Mouse (Mus musculus) cerebellum, adult 18-20 months (tissue): ENCODE results near the gene 2310009B15Rik.

ENCODE experiments used
- DNase-seq, 2 experiments: peaks; one replicate each; pipeline ENCODE4 v3.0.0; 2021

Gene 2310009B15Rik

DNA sequence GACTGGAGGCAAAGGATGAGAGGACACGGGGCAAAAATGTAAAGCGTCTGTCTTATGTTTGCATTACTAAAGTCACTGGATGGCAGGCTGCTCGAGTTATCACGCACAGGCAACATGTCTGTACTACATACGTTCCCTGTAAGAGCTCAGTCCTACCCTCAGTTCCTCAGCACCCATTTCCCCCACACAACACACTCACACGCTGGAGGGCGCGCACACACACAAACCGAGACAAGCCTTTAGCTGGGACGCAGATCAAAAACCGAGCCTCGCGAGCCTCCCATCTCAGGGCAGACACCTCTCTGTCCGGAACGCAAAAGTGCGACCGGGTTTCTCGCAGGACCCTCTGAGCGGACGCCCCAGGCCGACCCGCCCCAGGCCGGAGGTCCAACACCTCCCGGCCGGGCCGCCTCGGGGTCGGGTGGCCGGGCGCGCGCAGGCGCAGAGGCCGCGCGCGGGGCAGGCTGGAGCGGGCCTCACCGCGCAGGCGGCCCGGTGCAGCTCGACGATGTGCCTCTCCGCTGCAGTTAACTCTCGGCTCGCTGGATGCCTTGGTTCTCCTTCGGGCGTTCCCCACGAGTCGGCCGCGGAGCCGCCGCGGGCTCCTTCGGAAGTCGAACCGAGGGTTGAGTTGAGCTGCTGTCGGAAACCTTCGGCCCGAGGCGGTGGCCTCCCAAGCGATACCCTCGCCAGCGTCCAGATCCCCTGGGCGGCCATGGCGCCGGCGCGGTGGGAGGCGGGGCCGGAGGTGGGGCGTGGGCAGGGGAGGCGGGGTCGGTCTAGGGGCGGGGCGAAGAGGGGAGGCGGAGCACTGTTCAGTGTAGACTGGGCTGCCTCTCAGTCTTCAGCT lies at the start of gene 2310009B15Rik:
TSS of gene 2310009B15Rik (minus strand) at position 752 of the 850 bp plus-strand sequence.
- peak; percentile 78 to 87 for DNase-seq

DNA sequence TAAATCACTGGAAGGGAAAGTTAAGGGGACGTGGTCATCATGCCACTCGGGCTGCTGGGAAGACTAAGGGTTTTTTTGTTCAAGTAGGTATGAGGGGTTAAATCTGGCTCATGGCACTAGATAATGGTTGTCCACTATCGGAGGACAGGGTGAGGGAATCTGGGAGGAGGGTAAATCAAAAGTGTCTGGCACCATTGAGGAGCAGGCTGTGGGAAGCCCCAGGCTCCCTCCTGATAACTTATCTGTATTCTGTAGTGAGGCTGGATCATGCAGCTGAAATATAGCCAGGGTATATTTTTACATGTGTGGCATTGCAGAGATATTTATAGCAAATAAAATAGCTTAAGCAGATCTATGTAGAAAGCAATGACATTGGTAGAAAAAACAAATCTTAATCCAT lies 49.6 kb upstream of the 2310009B15Rik start:
- DNase-seq: no peak

DNA sequence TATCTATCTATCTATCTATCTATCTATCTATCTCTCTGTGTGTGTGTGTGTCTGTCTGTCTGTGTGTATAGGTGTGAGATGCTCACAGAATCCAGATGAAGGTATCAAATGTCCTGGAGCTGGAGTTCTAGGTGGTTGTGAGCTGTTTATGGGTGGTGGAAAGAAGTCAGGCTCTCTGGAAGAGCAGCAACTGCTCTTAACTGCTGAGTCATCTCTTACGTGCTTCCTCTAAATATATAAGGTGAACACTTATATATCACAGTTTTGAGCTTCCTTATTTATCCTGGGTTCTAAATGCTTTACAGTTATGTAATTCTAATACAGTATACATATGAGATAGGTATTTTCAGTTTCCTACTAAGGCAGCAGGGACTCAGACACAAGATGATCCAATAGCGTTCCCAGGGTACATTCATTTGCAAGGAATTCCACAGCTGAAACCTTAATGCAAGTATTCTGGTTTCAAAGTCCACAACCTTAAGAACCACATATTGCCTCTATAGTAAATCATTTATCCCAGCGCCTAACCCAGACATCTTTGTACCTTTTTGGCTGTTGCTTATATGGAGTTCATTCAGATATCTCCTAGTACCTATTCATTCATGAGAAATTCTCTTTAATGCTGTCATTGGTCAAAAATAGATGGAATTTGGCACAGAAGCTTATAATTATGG lies 48.6 kb upstream of the 2310009B15Rik start:
- DNase-seq: no peak

DNA sequence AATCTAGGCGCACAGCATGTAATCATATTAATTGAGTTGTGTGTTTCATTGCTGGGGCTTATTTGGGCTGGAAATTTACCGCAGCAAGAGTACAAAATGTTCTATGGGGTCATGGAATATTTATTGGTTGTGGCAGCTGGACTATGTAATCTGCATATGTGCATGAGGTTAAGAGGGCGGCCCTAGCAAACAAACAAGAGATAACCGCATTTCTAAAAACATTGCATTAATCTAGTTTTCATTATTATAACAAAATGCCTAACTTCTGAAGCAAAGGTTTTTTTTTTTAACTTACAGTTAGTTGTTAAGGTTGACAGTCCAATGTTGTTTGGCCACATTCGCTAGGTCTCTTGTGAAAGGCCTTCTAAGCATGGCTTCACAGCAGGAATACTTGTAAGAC lies 47.2 kb upstream of the 2310009B15Rik start:
- no peak for DNase-seq

DNA sequence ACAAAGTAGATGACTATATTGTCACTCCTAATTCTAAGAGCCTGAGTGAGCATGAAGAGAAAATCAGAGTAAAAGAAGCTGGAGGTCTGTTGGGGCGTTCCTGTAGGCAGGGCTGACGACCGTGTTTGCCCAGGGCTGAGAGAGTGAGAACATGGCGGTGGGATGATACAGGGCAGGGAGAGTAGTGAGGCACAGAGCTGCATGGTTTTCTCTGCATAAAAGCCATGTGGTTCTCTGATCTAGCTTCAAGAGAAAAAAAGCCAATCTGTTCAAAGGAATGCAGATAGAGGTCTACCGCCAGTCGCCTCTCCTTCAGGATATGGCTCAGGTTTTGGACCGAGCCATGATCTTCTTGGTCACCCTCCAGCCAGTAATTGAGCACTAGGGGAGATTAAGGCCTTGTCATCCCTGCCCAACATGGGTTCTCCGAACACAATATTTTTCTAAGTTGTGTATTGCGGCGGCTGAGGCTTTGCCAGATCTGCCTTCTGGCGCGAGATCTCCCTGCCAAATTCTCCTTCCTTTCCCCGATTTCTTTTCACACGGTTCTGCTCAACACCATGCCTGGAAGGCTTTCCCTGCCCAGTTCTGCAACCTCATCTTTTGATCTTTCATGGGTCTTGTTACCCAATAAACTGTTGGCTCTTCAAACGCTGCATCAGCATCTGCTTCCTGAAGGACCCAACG lies 44.9 kb upstream of the 2310009B15Rik start:
- peak; percentile 78 to 83 for DNase-seq

DNA sequence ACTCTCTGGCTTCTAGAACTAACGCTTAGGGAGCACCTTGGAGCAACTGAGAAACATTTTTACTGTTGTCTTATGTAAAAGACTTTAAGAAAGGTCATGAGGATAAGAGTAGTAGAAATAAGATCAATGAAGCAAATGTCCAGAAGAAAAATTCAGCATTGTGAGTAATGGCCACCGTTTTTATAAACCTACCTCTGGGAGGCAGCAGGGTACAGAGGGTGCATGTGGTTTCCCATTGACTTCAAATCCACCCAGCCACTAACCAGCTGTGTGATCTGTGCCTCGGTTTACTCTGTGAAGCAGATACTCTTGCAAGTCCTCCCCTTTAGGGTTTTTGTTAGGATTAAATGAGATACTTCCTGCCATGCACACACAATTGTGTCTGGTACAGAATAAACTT lies 39.4 kb upstream of the 2310009B15Rik start:
- no peak for DNase-seq

DNA sequence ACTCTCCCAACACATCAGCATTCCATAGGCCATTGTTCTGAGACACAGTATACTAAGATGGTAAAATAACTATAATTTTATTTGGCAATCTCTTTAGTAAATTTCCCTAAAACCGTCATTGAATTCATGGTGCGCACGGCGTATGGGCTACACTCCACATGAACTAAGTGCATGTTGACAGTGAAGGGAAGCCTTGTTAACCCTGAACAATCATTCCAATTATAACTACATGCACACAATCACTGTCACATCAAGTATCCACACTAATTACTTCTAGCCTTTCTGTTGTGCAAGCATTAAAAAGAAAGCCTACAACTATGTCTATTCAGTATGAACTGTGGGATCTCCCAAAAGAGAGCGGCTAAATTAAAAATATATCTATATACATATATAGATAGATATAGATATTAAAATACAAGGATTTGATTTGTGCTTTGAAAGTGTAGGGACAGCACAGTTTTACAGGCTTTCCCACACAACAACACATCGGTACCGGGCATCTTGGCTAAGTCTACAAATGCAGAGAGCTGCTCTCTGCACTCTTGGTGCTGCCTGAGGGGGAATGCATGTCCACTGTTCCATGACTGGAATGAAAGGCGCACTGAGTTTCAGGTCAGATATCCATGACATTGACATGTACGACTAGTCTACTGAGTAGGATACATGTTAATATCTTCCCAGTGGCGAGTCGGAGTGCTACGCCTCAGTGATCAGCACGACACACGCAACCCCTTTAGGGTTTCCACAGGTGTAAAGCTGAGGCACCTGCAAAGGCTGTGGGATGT lies 21.0 kb upstream of the 2310009B15Rik start:
- no peak for DNase-seq

DNA sequence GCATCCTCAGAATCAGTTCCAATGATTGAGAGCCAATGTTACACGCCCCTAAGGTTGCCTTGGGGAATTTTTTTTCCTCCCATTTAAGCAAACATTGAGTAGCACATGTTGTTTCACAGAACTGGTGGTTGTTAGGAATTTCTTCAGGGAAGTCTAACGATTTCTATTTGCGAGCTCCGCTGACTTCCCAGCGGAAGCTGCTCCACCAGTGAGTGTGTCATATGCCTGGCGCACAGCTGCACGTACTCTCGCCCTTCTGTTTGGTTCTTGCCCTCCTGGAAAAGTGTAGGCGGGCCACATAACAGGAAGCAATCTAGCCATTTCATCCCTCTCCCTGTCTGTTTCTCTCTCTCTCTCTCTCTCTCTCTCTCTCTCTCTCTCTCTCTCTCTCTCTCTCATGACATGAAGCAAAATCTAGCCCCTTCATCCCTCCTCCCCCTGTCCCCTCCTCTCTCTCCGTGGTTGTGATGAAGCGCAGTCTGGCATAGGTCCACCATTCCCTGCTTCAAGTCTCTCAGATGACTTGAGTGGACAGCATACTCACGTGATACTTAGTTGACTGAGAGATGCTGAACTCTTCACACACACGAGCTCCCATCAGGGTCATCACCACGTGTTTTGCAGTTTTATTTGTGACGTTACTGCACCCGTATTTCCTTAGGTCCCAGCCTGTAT lies 19.9 kb upstream of the 2310009B15Rik start:
- no peak for DNase-seq

DNA sequence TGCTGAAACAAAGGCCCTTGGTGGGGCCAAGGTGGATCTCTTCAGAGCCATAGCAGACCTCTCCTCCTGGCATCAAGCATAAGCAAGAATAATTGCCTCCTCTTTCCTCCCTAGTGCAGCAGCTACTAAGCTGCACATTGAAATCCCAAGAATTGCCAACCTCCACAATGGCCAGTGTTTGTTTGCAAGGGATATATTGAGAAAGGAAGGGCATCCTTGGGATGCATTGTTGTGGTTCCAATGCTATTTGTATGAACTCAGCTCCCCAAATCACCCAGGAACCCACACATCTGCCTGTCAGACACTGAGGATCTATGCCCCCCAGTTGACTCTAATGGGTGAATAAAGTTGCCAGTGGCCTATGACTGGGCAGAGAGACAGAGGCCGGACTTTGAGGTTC lies 5.8 kb downstream of the 2310009B15Rik start:
- DNase-seq: no peak

DNA sequence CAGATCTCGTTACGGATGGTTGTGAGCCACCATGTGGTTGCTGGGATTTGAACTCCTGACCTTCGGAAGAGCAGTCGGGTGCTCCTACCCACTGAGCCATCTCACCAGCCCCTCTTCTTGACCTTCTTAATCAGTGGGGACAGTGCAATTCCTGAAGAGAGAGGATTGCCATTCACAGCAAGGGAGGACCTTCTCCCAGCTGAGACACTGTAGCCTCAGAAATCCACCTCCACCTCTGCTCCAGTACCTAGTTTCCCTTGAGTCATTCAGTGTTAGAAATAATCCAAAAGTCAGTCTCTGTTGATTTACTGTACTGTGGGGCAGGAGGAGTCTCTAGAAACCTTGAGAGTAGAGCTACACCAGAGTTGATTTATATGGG lies 6.5 kb downstream of the 2310009B15Rik start:
- DNase-seq: no peak

DNA sequence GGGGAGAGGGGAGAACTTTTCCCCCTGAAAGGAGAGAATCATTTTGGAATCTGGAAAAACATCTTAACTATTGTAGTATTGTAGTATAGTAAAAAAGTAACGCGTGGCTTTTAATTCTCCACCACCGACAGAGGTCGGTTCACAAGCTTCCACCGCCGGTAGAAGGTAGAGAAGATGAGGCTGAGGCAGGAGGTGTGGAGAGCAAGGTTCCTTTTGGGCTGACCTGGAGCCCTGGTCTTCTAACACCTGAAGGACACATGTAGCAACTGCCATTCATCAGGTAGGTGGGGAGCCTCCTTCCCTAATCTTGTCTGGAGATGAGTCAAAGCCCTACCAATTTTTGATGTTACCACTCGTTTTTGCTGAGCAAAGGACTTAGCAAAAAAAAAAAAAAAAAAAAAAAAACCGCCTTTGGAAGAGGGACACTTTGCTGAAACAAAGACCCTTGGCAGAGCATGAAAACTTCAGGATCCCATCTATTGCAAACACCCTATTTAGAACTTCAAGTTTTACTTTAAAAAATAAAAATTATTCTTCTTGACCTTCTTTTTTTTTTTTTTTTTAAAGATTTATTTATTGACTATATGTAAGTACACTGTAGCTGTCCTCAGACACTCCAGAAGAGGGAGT lies 7.0 kb downstream of the 2310009B15Rik start:
- no peak for DNase-seq

DNA sequence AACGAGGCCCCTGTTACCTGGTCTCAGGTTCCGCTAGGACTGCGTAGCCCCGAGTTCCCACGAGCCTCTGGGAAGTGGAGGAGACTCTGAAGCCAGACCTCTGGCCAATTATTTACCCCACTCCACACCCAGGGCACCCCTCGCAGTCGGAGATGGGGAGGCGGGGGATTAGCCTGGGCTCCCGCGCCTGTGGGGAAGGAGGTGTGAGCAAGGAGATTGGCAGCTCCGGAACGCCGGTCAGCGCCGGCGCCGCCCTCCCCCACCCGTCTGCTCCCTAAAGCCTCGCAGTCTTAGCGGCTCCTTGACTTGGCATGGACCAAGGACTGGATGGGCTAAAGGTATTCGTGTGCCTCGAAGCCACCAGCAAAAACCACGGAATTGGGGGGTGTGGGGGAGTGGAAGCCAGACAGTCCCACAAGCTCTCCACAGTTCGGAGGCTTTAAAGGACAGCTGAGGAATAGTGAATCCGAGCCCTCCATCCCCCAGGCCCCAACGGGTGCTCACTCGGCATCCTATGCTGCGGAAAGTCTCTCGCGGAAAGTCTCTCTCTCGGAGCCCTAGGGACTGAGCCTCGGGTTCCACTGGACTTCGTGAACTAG lies 8.0 kb downstream of the 2310009B15Rik start, which contains the start of gene Lhx9:
TSS of gene Lhx9 (minus strand) at position 67 of the 599 bp plus-strand sequence.
- DNase-seq: peak in 1 of 2 experiments; percentile 7

DNA sequence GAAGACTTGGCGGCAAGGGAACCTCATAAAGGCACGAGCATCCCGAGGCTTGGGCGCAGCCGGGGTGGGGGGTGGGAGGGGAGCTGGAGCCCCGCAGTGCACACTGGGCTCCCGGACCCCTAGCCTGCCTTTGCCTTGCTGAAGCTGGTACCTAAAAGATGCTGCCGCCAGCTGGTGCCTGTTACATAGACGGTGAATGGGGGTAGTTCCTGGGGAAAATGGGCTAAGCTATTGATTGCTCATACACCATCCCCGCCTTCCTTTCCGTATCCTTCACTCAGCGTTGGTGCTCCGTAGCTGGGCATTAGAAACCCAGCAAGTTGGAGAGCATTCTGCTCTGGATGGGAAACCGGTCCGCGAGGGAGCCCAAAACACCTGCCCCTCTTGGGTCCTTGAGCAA lies 8.6 kb downstream of the 2310009B15Rik start:
- DNase-seq: no peak

DNA sequence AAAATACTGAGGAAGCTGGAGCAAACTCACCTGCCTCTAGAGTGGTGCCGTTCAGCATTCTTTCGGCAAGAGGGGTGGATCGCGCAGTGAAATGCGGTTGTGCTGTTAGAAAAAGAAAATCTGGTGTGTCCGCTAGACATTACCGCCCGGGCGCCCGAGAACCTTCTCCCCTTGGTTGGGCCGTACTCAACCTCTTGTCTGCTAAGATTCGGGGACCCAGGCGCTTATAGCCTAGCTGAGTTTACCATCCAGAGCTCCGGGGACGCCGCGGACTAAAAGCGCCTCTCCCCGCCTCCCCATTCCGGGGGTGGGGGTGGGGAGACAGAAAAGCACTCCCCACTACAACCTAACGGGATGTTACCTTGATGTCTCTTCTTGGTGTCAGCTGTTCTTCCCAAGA lies 9.5 kb downstream of the 2310009B15Rik start:
- DNase-seq: no peak

DNA sequence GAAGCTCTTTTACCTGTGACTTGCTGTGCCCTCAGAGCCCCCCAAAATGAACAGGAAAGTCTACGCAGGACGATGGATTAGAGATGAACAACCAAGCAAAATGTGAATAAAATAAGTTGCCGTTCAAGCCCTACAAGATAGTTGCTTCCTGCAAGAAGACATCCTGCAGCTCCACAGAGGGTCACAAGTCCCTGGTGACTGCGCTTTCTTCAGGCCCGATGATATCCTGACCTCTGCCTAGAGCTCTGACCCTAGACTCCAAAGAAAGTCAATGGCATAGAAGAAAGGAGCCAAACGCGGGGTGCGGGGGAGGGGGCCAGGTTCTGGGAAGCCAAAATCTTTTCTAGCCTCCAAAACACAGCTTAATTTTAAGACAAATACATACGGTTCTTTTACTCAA lies 10.1 kb downstream of the 2310009B15Rik start:
- DNase-seq: no peak

DNA sequence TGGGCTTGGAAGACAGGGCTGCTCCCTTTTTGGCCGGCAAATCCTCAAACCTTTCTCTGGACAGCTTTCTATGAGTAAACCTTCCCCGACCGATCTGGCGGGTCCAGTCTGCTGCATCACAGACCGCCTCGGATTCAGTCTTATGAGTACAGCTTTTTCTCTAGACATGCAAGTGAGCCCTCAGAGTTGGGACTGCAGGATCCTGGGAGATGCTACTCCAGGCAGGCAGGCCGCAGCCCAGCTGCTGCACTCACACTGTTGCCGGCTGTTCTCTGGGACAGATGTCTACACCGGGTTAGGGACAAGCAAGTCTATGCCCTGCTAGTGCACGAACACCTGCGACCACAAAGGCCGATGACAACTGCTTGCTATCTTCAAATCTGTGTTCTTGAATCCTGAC lies 10.5 kb downstream of the 2310009B15Rik start:
- DNase-seq: no peak

DNA sequence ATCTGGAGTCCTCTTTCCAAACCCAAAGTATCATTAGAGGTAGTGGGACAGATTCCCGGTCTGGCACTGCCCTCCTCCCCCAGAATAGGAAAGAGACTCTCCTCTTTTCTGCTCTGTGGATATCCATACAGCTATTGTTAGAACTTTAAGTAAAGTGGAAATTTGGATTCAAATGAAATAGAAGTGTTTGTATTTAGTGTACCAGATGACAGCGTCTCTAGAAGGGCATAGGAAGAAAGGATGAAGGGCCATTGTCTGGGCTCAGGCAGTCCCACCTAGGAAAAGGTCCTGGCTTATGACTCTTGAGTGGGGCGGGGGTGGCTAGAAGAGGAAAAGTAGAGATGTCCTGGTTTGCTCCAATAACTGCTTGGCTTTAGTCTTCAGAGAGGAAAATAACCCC lies 11.2 kb downstream of the 2310009B15Rik start:
- DNase-seq: no peak

DNA sequence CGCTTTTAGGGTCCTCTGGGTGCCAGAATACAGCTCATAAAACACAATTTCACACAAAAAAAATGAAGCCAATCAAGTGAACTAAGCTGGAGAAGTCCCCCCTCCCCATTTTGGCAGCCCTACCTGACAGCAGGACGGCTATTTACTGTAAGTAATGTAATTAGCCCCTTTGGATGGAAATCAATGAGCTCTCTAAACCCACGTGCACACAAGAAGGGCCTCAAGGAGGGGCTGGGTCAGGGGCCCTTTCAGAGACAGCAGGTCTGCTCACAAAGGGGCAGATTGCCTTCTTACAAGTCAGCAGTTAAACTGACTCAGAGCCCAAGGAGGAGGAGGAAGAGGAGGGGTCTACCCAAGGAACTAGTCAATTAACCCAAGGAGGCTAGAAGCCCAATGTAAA lies 12.5 kb downstream of the 2310009B15Rik start:
- no peak for DNase-seq

DNA sequence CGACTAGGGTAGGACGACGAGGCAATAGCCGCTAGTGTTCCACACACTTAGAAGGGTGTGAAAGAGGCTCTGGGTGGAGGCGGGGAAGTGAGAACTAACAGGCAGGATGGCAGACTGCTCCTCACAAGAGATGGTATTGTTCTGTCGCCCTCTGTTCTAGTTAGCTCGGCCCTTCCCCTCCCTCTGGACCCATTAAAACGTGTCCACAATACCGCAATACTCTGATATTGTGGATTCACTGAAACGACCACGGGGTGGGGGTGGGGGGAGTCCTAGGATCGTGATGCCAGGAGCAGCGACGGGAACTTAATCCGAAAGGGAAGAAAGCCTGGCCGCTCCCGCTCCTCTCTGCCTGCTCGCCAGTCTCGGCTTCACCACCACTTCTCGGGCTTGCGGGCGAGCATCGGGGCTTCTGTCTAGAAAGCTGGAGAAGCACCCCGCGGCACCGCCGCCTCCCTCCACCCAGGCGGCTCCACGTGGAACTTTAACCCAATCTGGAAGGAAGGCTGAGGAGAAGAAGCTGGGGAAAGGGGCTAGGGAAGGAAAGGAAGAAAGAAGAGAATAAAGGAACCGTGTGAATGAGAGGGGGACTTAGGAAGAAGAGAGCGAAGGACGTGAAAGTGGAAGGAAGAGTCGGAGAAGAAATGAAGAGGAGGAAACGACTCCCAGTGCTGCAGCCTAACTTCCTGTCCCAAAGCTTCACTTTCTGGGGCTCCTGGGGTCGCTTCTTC lies 13.1 kb downstream of the 2310009B15Rik start:
- DNase-seq: no peak

DNA sequence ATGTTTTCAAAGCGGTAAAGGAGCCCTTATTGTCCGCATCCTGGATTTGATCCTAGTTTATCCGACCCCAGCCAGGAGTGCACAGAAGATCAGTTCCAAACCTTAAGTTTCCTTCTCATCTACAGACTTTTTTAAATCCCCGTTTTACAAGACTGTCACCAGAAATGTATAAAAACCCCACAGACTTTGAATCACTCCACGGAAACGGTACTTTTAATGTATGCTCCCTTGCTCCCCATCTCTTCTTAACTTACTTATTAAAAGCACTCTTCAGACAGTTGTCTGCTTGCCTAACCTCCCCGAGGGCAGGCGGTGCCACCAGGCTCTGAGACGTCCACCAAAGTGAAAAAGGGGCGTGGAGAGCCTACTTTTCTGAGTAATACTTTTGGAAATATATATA lies 13.9 kb downstream of the 2310009B15Rik start:
- no peak for DNase-seq

DNA sequence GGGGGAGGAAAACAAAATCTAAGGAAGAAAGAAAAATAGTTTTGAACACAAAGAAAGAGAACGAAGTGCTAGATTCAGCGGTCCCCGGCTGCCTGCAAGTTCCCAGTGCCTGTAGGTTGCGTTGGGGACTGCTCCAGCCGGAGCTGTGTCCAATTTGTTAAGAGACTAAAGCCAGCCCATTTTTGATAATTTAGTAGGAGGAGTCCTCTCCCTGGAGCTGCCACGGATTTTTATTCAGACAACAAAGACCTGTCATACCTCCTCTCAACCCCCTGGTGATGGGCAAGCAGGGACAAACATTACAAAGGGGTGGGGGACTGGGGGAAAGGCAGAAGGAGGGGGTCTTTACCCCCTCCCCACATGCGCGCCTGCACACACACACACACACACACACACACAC lies 14.3 kb downstream of the 2310009B15Rik start:
- DNase-seq: no peak
